ENCODE assay signal across 11 mouse cellular contexts in the genomic region with DNA sequence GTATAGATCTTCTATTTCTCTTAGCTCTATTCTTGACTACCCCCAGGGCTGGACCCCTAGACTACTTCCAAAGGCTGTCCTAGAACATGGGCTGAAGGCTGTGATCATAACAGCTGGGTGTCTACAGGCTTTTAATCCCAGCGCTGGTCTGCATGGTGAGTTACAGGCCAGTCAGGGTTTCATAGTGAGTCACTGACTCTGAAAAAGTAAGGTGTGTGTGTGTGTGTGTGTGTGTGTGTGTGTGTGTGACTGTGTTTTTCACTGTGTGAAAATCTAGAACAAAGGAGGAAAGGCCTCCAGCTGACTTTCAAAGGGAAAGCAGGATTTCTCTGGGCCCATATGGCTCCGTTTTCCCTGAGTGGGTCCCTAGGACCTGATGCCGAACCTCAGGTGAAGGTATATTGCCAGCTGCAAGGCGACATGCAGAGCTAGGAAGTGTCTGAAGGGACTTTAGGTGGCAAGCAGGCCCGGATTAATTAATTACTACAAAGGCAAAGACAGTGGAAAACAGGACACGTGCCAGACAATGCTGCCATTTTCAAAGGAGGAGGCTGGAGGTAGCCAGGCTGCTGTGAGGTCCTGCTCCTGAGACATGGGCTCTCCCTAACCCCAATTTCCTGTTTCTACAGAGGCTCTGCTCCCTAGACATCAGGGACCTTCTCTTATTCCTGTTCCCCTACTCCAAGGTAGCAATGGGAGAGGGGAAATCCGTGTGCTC. TPM values are rescaled to one million over a fixed set of nuclear protein-coding genes. Genes with fewer than 3 reads are reported as not detected.
DNase-seq lines count a peak whose midpoint lies in the region; ATAC-seq and TF ChIP-seq lines count a peak whose summit lies in the region.
"Had no signal": no experiment of that assay in that cellular context is flagged by ENCODE, and none has a peak within 500 bp of the region (broad histone marks: within the 10 kb centered on the region; RNA-seq: fewer than 3 reads in every experiment).

No protein-coding gene starts in this region.

- no peak for DNase-seq in midbrain, embryonic 10.5 days (ENCODE audit: low spot score)
- DNase-seq in urinary bladder, postnatal 25 days (ENCODE audit: low spot score), result no peak
- no peak for DNase-seq in adrenal gland, adult 8-10 months
- DNase-seq in spleen, postnatal 10 days (ENCODE audit: low spot score in 2 of 2), result no peak
- DNase-seq: cerebellum, postnatal 36 days; heart, adult 18-20 months; thymus, postnatal 25 days had no signal

- no peak for ATAC-seq in midbrain, embryonic 13.5 days
- no peak for ATAC-seq in hindbrain, embryonic 16.5 days
- ATAC-seq in liver, embryonic 12.5 days, result no peak

- peak overlapping the region; percentile 91 for H3K4me2 ChIP-seq in midbrain, embryonic 13.5 days (replicated peaks)
- peak overlapping the region; percentile 93 for H3K4me2 ChIP-seq in hindbrain, embryonic 16.5 days (ENCODE audit: low read length)
- H3K4me2 ChIP-seq in liver, embryonic 12.5 days, result peak overlapping the region; percentile 86

- no peak for TF ChIP-seq CTCF in small intestine, adult 2 months (IDR thresholded peaks at IDR 0.05; ENCODE audit: extremely low read depth, insufficient read length, insufficient replicate concordance, low read depth, low read length)

- H3K9ac ChIP-seq in midbrain, embryonic 13.5 days (replicated peaks), result no peak overlapping the region; the same call in 1 of the 2 replicates
- H3K9ac ChIP-seq in hindbrain, embryonic 16.5 days (ENCODE audit: low read depth, low read length), result peak overlapping the region; percentile 17; the same call in 1 of the 2 replicates
- peak overlapping the region; percentile 98; the same call in 1 of the 2 replicates for H3K9ac ChIP-seq in liver, embryonic 12.5 days

- WGBS in midbrain, embryonic 13.5 days, result 53% methylated on average over 7 of the region's 7 CpGs
- WGBS in midbrain, embryonic 10.5 days, result 53% methylated on average over 7 of the region's 7 CpGs
- 35% methylated on average over 7 of the region's 7 CpGs for WGBS in hindbrain, embryonic 16.5 days
- 59% methylated on average over 7 of the region's 7 CpGs for WGBS in liver, embryonic 12.5 days (ENCODE audit: insufficient replicate concordance)
- 29% methylated on average over 7 of the region's 7 CpGs for WGBS in small intestine, adult 2 months

- H3K27me3 ChIP-seq in midbrain, embryonic 13.5 days, result no peaks in the 10 kb centered on the region
- H3K27me3 ChIP-seq in midbrain, embryonic 10.5 days (ENCODE audit: low read depth, poor library complexity, severe bottlenecking), result peaks cover 37% of the 10 kb centered on the region
- no peaks in the 10 kb centered on the region for H3K27me3 ChIP-seq in hindbrain, embryonic 16.5 days (replicated peaks; ENCODE audit: control insufficient read depth, insufficient read depth, low read length)
- no peaks in the 10 kb centered on the region for H3K27me3 ChIP-seq in liver, embryonic 12.5 days (replicated peaks)
- no peaks in the 10 kb centered on the region for H3K27me3 ChIP-seq in small intestine, adult 2 months (ENCODE audit: control insufficient read depth, insufficient read depth, low read length)

- 0 out of 2 replicates have a peak, but pooled peaks cover 3% of the 10 kb centered on the region for H3K36me3 ChIP-seq in midbrain, embryonic 13.5 days
- no peaks in the 10 kb centered on the region for H3K36me3 ChIP-seq in midbrain, embryonic 10.5 days
- H3K36me3 ChIP-seq in hindbrain, embryonic 16.5 days (ENCODE audit: control insufficient read depth, insufficient read depth, low read length), result no peaks in the 10 kb centered on the region
- peaks cover 14% of the 10 kb centered on the region for H3K36me3 ChIP-seq in liver, embryonic 12.5 days
- H3K36me3 ChIP-seq in small intestine, adult 2 months (ENCODE audit: control insufficient read depth, insufficient read depth, low read length), result no peaks in the 10 kb centered on the region

- no peak overlapping the region; the same call in 1 of the 2 replicates for H3K4me3 ChIP-seq in midbrain, embryonic 13.5 days (replicated peaks)
- no peak overlapping the region for H3K4me3 ChIP-seq in midbrain, embryonic 10.5 days
- H3K4me3 ChIP-seq in hindbrain, embryonic 16.5 days (ENCODE audit: low read length), result no peak overlapping the region
- peak overlapping the region; percentile 91 for H3K4me3 ChIP-seq in liver, embryonic 12.5 days
- peak overlapping the region; percentile 2 for H3K4me3 ChIP-seq in small intestine, adult 2 months (ENCODE audit: low read depth, low read length)

- no peak overlapping the region for H3K27ac ChIP-seq in midbrain, embryonic 13.5 days
- no peak overlapping the region; the same call in 1 of the 2 replicates for H3K27ac ChIP-seq in midbrain, embryonic 10.5 days (replicated peaks)
- H3K27ac ChIP-seq in hindbrain, embryonic 16.5 days (ENCODE audit: low read depth, low read length), result no peak overlapping the region; the same call in 1 of the 2 replicates
- peak overlapping the region; percentile 98; the same call in 1 of the 2 replicates for H3K27ac ChIP-seq in liver, embryonic 12.5 days
- H3K27ac ChIP-seq in small intestine, adult 2 months (ENCODE audit: insufficient read depth, low read depth, low read length), result 0 out of 2 replicates have a peak overlapping the region, but pooled peaks have one; percentile 7

- TF ChIP-seq POLR2A in small intestine, adult 2 months (IDR thresholded peaks at IDR 0.05; ENCODE audit: low read depth, low read length), result no peak

- no peaks in the 10 kb centered on the region for H3K9me3 ChIP-seq in midbrain, embryonic 13.5 days
- H3K9me3 ChIP-seq in midbrain, embryonic 10.5 days (replicated peaks), result no peaks in the 10 kb centered on the region
- H3K9me3 ChIP-seq in hindbrain, embryonic 16.5 days (ENCODE audit: control insufficient read depth, low read length), result no peaks in the 10 kb centered on the region
- H3K9me3 ChIP-seq in liver, embryonic 12.5 days (replicated peaks), result no peaks in the 10 kb centered on the region

- H3K4me1 ChIP-seq in midbrain, embryonic 13.5 days (replicated peaks), result peaks cover 44% of the 10 kb centered on the region
- H3K4me1 ChIP-seq in midbrain, embryonic 10.5 days, result peaks cover 42% of the 10 kb centered on the region
- H3K4me1 ChIP-seq in hindbrain, embryonic 16.5 days (ENCODE audit: control insufficient read depth, insufficient read depth, low read depth, low read length), result peaks cover 30% of the 10 kb centered on the region
- H3K4me1 ChIP-seq in liver, embryonic 12.5 days, result peaks cover 63% of the 10 kb centered on the region
- peaks cover 24% of the 10 kb centered on the region for H3K4me1 ChIP-seq in small intestine, adult 2 months (ENCODE audit: control insufficient read depth, insufficient read depth, insufficient read length, low read length)

RNA-seq across cellular contexts. Expression of gene Mgat4b, which starts 12.0 kb away (rescaled TPM):
- polyA plus RNA-seq in midbrain, embryonic 13.5 days (2015; fragmentation: Nextera tagmentation; extraction: Ambion mirVana), result 18.0 and 30.1 TPM in 2 replicates
- 12.1 and 18.1 TPM in 2 replicates for polyA plus RNA-seq in midbrain, embryonic 10.5 days (2016; fragmentation: Nextera tagmentation; extraction: Ambion mirVana)
- polyA plus RNA-seq in hindbrain, embryonic 16.5 days (2015; fragmentation: Nextera tagmentation; extraction: Ambion mirVana), result 15.6 and 30.9 TPM in 2 replicates
- polyA plus RNA-seq in liver, embryonic 12.5 days (2016; fragmentation: Nextera tagmentation; extraction: Ambion mirVana), result 29.1 and 30.7 TPM in 2 replicates
- 116 and 171 TPM in 2 replicates for polyA plus RNA-seq in small intestine, adult 2 months (2012; rRNA removed)
- 100 to 1,000 TPM; 130 to 232 (median 157) TPM for total RNA-seq in adrenal gland, adult 8-10 months (2022)

RNA-seq across cellular contexts. Expression of gene Sqstm1, which starts 12.1 kb away (rescaled TPM):
- 271 and 280 TPM in 2 replicates for polyA plus RNA-seq in midbrain, embryonic 13.5 days (2015; fragmentation: Nextera tagmentation; extraction: Ambion mirVana)
- 136 and 165 TPM in 2 replicates for polyA plus RNA-seq in midbrain, embryonic 10.5 days (2016; fragmentation: Nextera tagmentation; extraction: Ambion mirVana)
- polyA plus RNA-seq in hindbrain, embryonic 16.5 days (2015; fragmentation: Nextera tagmentation; extraction: Ambion mirVana), result 448 and 480 TPM in 2 replicates
- polyA plus RNA-seq in liver, embryonic 12.5 days (2016; fragmentation: Nextera tagmentation; extraction: Ambion mirVana), result 143 and 152 TPM in 2 replicates
- polyA plus RNA-seq in small intestine, adult 2 months (2012; rRNA removed), result 89.1 and 171 TPM in 2 replicates
- 1,000 to 10,000 TPM in 1 of 4 experiments, 100 to 1,000 TPM in 3; 798 to 1,098 (median 876) TPM for total RNA-seq in adrenal gland, adult 8-10 months (2022)

RNA-seq across cellular contexts. Expression of gene Ltc4s, which starts 15.7 kb away (rescaled TPM):
- 0.89 and 1.2 TPM in 2 replicates for polyA plus RNA-seq in midbrain, embryonic 13.5 days (2015; fragmentation: Nextera tagmentation; extraction: Ambion mirVana)
- 0.75 and 1.2 TPM in 2 replicates for polyA plus RNA-seq in midbrain, embryonic 10.5 days (2016; fragmentation: Nextera tagmentation; extraction: Ambion mirVana)
- polyA plus RNA-seq in hindbrain, embryonic 16.5 days (2015; fragmentation: Nextera tagmentation; extraction: Ambion mirVana), result 2.2 and 3.4 TPM in 2 replicates
- polyA plus RNA-seq in liver, embryonic 12.5 days (2016; fragmentation: Nextera tagmentation; extraction: Ambion mirVana), result 0.87 and 1.0 TPM in 2 replicates
- polyA plus RNA-seq in small intestine, adult 2 months (2012; rRNA removed), result 44.3 and 51.3 TPM in 2 replicates
- 10 to 100 TPM in 3 of 4 experiments, 1 to 10 TPM in 1; 8.3 to 28.7 (median 11.8) TPM for total RNA-seq in adrenal gland, adult 8-10 months (2022)

RNA-seq across cellular contexts. Expression of gene Mrnip, which starts 48.5 kb away (rescaled TPM):
- 34.1 and 35.1 TPM in 2 replicates for polyA plus RNA-seq in midbrain, embryonic 13.5 days (2015; fragmentation: Nextera tagmentation; extraction: Ambion mirVana)
- polyA plus RNA-seq in midbrain, embryonic 10.5 days (2016; fragmentation: Nextera tagmentation; extraction: Ambion mirVana), result 23.4 and 23.8 TPM in 2 replicates
- 33.2 and 39.1 TPM in 2 replicates for polyA plus RNA-seq in hindbrain, embryonic 16.5 days (2015; fragmentation: Nextera tagmentation; extraction: Ambion mirVana)
- 8.6 and 8.7 TPM in 2 replicates for polyA plus RNA-seq in liver, embryonic 12.5 days (2016; fragmentation: Nextera tagmentation; extraction: Ambion mirVana)
- polyA plus RNA-seq in small intestine, adult 2 months (2012; rRNA removed), result 0.95 and 3.8 TPM in 2 replicates
- 10 to 100 TPM in 3 of 4 experiments, 1 to 10 TPM in 1; 9.1 to 17.0 (median 14.6) TPM for total RNA-seq in adrenal gland, adult 8-10 months (2022)

Comparison
In these comparisons a context has a peak if more than half of its experiments do, and no peak if none do; other contexts are left out.
1. H3K27ac ChIP-seq: peak in liver, embryonic 12.5 days (single experiment) and small intestine, adult 2 months (single experiment); none in midbrain, embryonic 13.5 days (single experiment), midbrain, embryonic 10.5 days (single experiment) and hindbrain, embryonic 16.5 days (single experiment).
2. H3K4me3 ChIP-seq: peak in liver, embryonic 12.5 days (single experiment) and small intestine, adult 2 months (single experiment); none in midbrain, embryonic 13.5 days (single experiment), midbrain, embryonic 10.5 days (single experiment) and hindbrain, embryonic 16.5 days (single experiment).
3. RNA of gene Ltc4s, which starts 15.7 kb away (polyA plus RNA-seq): 44.3 to 51.3 TPM in small intestine, adult 2 months; 2.2 to 3.4 TPM in hindbrain, embryonic 16.5 days, 0.89 to 1.2 TPM in midbrain, embryonic 13.5 days, 0.87 to 1.0 TPM in liver, embryonic 12.5 days and 0.75 to 1.2 TPM in midbrain, embryonic 10.5 days; every median in the first group is over 10 times any median in the second.
4. Peak in every context shown above with its lines, with median percentiles within 50 percentile points of each other: H3K4me2 ChIP-seq.